Comparison of ENCODE assay signal across 8 mouse cellular contexts in genomic region chr3:108563309-108563708, GRCm38 (mm10). TPM values are rescaled to one million over a fixed set of nuclear protein-coding genes. Genes with fewer than 3 reads are reported as not detected.
DNase-seq lines count a peak whose midpoint lies in the region; ATAC-seq and TF ChIP-seq lines count a peak whose summit lies in the region.

No protein-coding gene starts in this region.

- no peak for TF ChIP-seq EP300 in heart, adult 2 months (IDR thresholded peaks at IDR 0.05; ENCODE audit: insufficient read depth, low read depth, low read length)

- H3K27ac ChIP-seq in embryonic facial prominence, embryonic 13.5 days, result peak overlapping the region; percentile 94
- peak overlapping the region; percentile 99 for H3K27ac ChIP-seq in heart, adult 2 months
- H3K27ac ChIP-seq in limb, embryonic 13.5 days, result peak overlapping the region; percentile 85
- H3K27ac ChIP-seq in midbrain, embryonic 15.5 days, result peak overlapping the region; percentile 89

- intact Hi-C loops in heart, adult 2 months (cut with DNase I), result loop anchor here (1.0 to 10.0 kb wide), 6 partner anchors 8 to 351 kb away; partner anchors contain the start of genes Atxn7l2, Prpf38b, Sars and Taf13

- peaks cover 24% of the 10 kb centered on the region for H3K4me1 ChIP-seq in embryonic facial prominence, embryonic 13.5 days
- peaks cover 3% of the 10 kb centered on the region for H3K4me1 ChIP-seq in heart, adult 2 months (ENCODE audit: control insufficient read depth, insufficient read depth, low read length)
- peaks cover 20% of the 10 kb centered on the region for H3K4me1 ChIP-seq in limb, embryonic 13.5 days
- peaks cover 17% of the 10 kb centered on the region for H3K4me1 ChIP-seq in midbrain, embryonic 15.5 days

- TF ChIP-seq CTCF in heart, adult 2 months (IDR thresholded peaks at IDR 0.05), result peak; percentile 86

- H3K79me2 ChIP-seq in heart, adult 2 months (replicated peaks; ENCODE audit: control insufficient read depth, insufficient read depth, low read length), result no peaks in the 10 kb centered on the region; the same call in 1 of the 2 replicates

- ATAC-seq in embryonic facial prominence, embryonic 13.5 days (ENCODE audit: insufficient number of reproducible peaks, insufficient read depth, low FRiP score, low TSS enrichment, low read depth), result no peak
- peak; percentile 2; the same call in 1 of the 2 replicates for ATAC-seq in limb, embryonic 13.5 days (ENCODE audit: low FRiP score, low read depth)
- ATAC-seq in midbrain, embryonic 15.5 days (replicated peaks), result peak; percentile 4; the same call in 1 of the 2 replicates

- peak overlapping the region; percentile 91 for H3K4me2 ChIP-seq in embryonic facial prominence, embryonic 13.5 days
- peak overlapping the region; percentile 87 for H3K4me2 ChIP-seq in limb, embryonic 13.5 days (replicated peaks)
- peak overlapping the region; percentile 67 for H3K4me2 ChIP-seq in midbrain, embryonic 15.5 days

- peak; percentile 58 for TF ChIP-seq POLR2A in heart, adult 2 months (IDR thresholded peaks at IDR 0.05; ENCODE audit: insufficient read depth, low read depth, low read length)

- DNase-seq in A20 (ENCODE audit: low read depth, low spot score), result peak; percentile 87
- DNase-seq in adrenal gland, postnatal 4 days (ENCODE audit: low spot score in 2 of 2), result peak; percentile 29 to 50
- DNase-seq in heart, adult 2 months, result peak; percentile 82 to 83
- peak; percentile 75 to 91 for DNase-seq in kidney, adult 8-10 months
- peak; percentile 62 to 79 for DNase-seq in spleen, adult 18-20 months

- H3K36me3 ChIP-seq in embryonic facial prominence, embryonic 13.5 days, result peaks cover 18% of the 10 kb centered on the region
- peaks cover 3% of the 10 kb centered on the region for H3K36me3 ChIP-seq in heart, adult 2 months (ENCODE audit: control insufficient read depth, insufficient read depth, low read length)
- H3K36me3 ChIP-seq in limb, embryonic 13.5 days, result peaks cover 19% of the 10 kb centered on the region
- peaks cover 5% of the 10 kb centered on the region for H3K36me3 ChIP-seq in midbrain, embryonic 15.5 days (replicated peaks)

- 7% methylated on average over 4 of the region's 4 CpGs for WGBS in embryonic facial prominence, embryonic 13.5 days
- WGBS in heart, adult 2 months, result 1% methylated on average over 4 of the region's 4 CpGs
- WGBS in limb, embryonic 13.5 days, result 5% methylated on average over 4 of the region's 4 CpGs
- 11% methylated on average over 4 of the region's 4 CpGs for WGBS in midbrain, embryonic 15.5 days

- H3K9me3 ChIP-seq in embryonic facial prominence, embryonic 13.5 days, result no peaks in the 10 kb centered on the region
- H3K9me3 ChIP-seq in limb, embryonic 13.5 days, result no peaks in the 10 kb centered on the region
- no peaks in the 10 kb centered on the region for H3K9me3 ChIP-seq in midbrain, embryonic 15.5 days

- peak overlapping the region; percentile 87 for H3K9ac ChIP-seq in embryonic facial prominence, embryonic 13.5 days
- peak overlapping the region; percentile 63 for H3K9ac ChIP-seq in heart, adult 2 months (ENCODE audit: low read depth, low read length)
- H3K9ac ChIP-seq in limb, embryonic 13.5 days, result peak overlapping the region; percentile 79
- peak overlapping the region; percentile 27; the same call in 1 of the 2 replicates for H3K9ac ChIP-seq in midbrain, embryonic 15.5 days

- H3K4me3 ChIP-seq in embryonic facial prominence, embryonic 13.5 days, result peak overlapping the region; percentile 80
- H3K4me3 ChIP-seq in heart, adult 2 months, result peak overlapping the region; percentile 97
- H3K4me3 ChIP-seq in limb, embryonic 13.5 days, result peak overlapping the region; percentile 64
- peak overlapping the region; percentile 53 for H3K4me3 ChIP-seq in midbrain, embryonic 15.5 days

- no peaks in the 10 kb centered on the region for H3K27me3 ChIP-seq in embryonic facial prominence, embryonic 13.5 days
- H3K27me3 ChIP-seq in heart, adult 2 months (ENCODE audit: control insufficient read depth, insufficient read depth, low read length), result no peaks in the 10 kb centered on the region
- no peaks in the 10 kb centered on the region for H3K27me3 ChIP-seq in limb, embryonic 13.5 days
- no peaks in the 10 kb centered on the region for H3K27me3 ChIP-seq in midbrain, embryonic 15.5 days (replicated peaks)

RNA-seq across cellular contexts. Expression of gene Tmem167b, which starts 1.0 kb away (rescaled TPM):
- 10 to 100 TPM; 50.9 to 51.0 TPM for total RNA-seq in adrenal gland, postnatal 4 days (2021)
- polyA plus RNA-seq in embryonic facial prominence, embryonic 13.5 days (2015; fragmentation: Nextera tagmentation; extraction: Ambion mirVana), result 45.5 and 46.3 TPM in 2 replicates
- total RNA-seq in heart, adult 2 months (2021), result 10 to 100 TPM; 25.5 to 28.4 TPM
- polyA plus RNA-seq in heart, adult 2 months (2012; rRNA removed), result 6.3 and 8.3 TPM in 2 replicates
- polyA plus RNA-seq in limb, embryonic 13.5 days (2015; fragmentation: Nextera tagmentation; extraction: Ambion mirVana), result 46.4 and 47.8 TPM in 2 replicates
- polyA plus RNA-seq in midbrain, embryonic 15.5 days (2015; fragmentation: Nextera tagmentation; extraction: Ambion mirVana), result 56.1 TPM in 2 replicates

RNA-seq across cellular contexts. Expression of gene Taf13, which starts 8.2 kb away (rescaled TPM):
- 10 to 100 TPM; 18.2 to 25.2 TPM for total RNA-seq in adrenal gland, postnatal 4 days (2021)
- polyA plus RNA-seq in embryonic facial prominence, embryonic 13.5 days (2015; fragmentation: Nextera tagmentation; extraction: Ambion mirVana), result 43.3 and 53.2 TPM in 2 replicates
- 10 to 100 TPM; 11.1 to 14.4 TPM for total RNA-seq in heart, adult 2 months (2021)
- polyA plus RNA-seq in heart, adult 2 months (2012; rRNA removed), result 4.5 and 7.5 TPM in 2 replicates
- 42.1 and 42.3 TPM in 2 replicates for polyA plus RNA-seq in limb, embryonic 13.5 days (2015; fragmentation: Nextera tagmentation; extraction: Ambion mirVana)
- 53.8 and 54.6 TPM in 2 replicates for polyA plus RNA-seq in midbrain, embryonic 15.5 days (2015; fragmentation: Nextera tagmentation; extraction: Ambion mirVana)

RNA-seq across cellular contexts. Expression of gene 5330417C22Rik, which starts 27.0 kb away (rescaled TPM):
- 1 to 10 TPM; 3.6 to 8.0 TPM for total RNA-seq in adrenal gland, postnatal 4 days (2021)
- polyA plus RNA-seq in embryonic facial prominence, embryonic 13.5 days (2015; fragmentation: Nextera tagmentation; extraction: Ambion mirVana), result 0.65 and 2.0 TPM in 2 replicates
- total RNA-seq in heart, adult 2 months (2021), result under 1 TPM in 1 of 2 experiments, not detected in 1; 0.07 TPM
- 0.59 and 1.8 TPM in 2 replicates for polyA plus RNA-seq in heart, adult 2 months (2012; rRNA removed)
- polyA plus RNA-seq in limb, embryonic 13.5 days (2015; fragmentation: Nextera tagmentation; extraction: Ambion mirVana), result 0.66 and 1.0 TPM in 2 replicates
- polyA plus RNA-seq in midbrain, embryonic 15.5 days (2015; fragmentation: Nextera tagmentation; extraction: Ambion mirVana), result 18.9 and 19.4 TPM in 2 replicates

RNA-seq across cellular contexts. Expression of gene Wdr47, which starts 27.8 kb away (rescaled TPM):
- total RNA-seq in adrenal gland, postnatal 4 days (2021), result 10 to 100 TPM; 10.8 to 11.4 TPM
- polyA plus RNA-seq in embryonic facial prominence, embryonic 13.5 days (2015; fragmentation: Nextera tagmentation; extraction: Ambion mirVana), result 14.9 and 17.5 TPM in 2 replicates
- 1 to 10 TPM; 8.2 to 9.2 TPM for total RNA-seq in heart, adult 2 months (2021)
- polyA plus RNA-seq in heart, adult 2 months (2012; rRNA removed), result 3.7 and 7.0 TPM in 2 replicates
- 12.4 and 12.6 TPM in 2 replicates for polyA plus RNA-seq in limb, embryonic 13.5 days (2015; fragmentation: Nextera tagmentation; extraction: Ambion mirVana)
- 110 and 114 TPM in 2 replicates for polyA plus RNA-seq in midbrain, embryonic 15.5 days (2015; fragmentation: Nextera tagmentation; extraction: Ambion mirVana)

RNA-seq across cellular contexts. Expression of gene 1700013F07Rik, which starts 29.4 kb away (rescaled TPM):
- not detected for total RNA-seq in adrenal gland, postnatal 4 days (2021)
- not detected in 2 replicates for polyA plus RNA-seq in embryonic facial prominence, embryonic 13.5 days (2015; fragmentation: Nextera tagmentation; extraction: Ambion mirVana)
- not detected for total RNA-seq in heart, adult 2 months (2021)
- polyA plus RNA-seq in heart, adult 2 months (2012; rRNA removed), result 0.86 TPM in 1 of 2 replicates, not detected in the other
- not detected in 2 replicates for polyA plus RNA-seq in limb, embryonic 13.5 days (2015; fragmentation: Nextera tagmentation; extraction: Ambion mirVana)
- polyA plus RNA-seq in midbrain, embryonic 15.5 days (2015; fragmentation: Nextera tagmentation; extraction: Ambion mirVana), result 2.8 and 3.5 TPM in 2 replicates

Comparison
In these comparisons a context has a peak if more than half of its experiments do, and no peak if none do; other contexts are left out.
1. H3K9ac ChIP-seq: peak in every context shown above with its lines; median percentile 87 in embryonic facial prominence, embryonic 13.5 days; 79 in limb, embryonic 13.5 days; 63 in heart, adult 2 months; 27 in midbrain, embryonic 15.5 days.